Mouse (Mus musculus): ENCODE results near the gene Wdr4.

DNA sequence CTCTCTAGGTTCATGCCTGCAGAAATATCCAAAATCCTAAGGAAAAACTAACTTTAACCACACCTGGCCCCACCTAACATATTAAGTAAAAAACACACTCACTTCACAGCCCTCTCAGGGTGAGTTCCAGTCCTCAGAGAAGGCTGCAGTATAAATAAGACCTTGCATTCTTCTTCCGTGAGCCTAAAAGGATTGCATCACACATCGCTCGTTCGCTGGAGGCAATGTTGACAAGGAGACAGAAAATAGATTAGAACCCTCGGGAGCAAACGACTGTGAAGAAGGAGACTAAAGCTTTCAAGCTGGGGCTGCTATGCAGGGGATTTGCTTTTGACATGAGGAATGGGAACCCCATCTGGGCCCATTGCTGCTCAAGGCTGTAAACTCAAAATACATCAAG, 23.8 kb upstream of the Wdr4 start:
- TF ChIP-seq CTCF (IDR thresholded peaks at IDR 0.05; ENCODE audit: borderline replicate concordance, insufficient read depth, low read depth, low read length) (no peak), POLR2A (IDR thresholded peaks at IDR 0.05; ENCODE audit: borderline replicate concordance, insufficient read depth, low read length) (no peak)

Measured in cerebellum, adult 2 months (tissue).